Comparison of ENCODE assay signal across 8 mouse cellular contexts in genomic region chr6:125481667-125482390, GRCm38 (mm10). TPM values are rescaled to one million over a fixed set of nuclear protein-coding genes. Genes with fewer than 3 reads are reported as not detected.
DNase-seq lines count a peak whose midpoint lies in the region; ATAC-seq and TF ChIP-seq lines count a peak whose summit lies in the region.

No protein-coding gene starts in this region.

- no peak overlapping the region for H3K4me3 ChIP-seq in forebrain, postnatal 0 days (ENCODE audit: low read depth, low read length)
- H3K4me3 ChIP-seq in forebrain, embryonic 10.5 days = no peak overlapping the region
- peak overlapping the region in 1 of 2 experiments; percentile 38; a peak in 2 of 4 replicates for H3K4me3 ChIP-seq in MEL (ENCODE audit: control insufficient read depth in 1 of 2, insufficient read depth in 1 of 2, low read depth in 2 of 2, low read length in 2 of 2)
- no peak overlapping the region for H3K4me3 ChIP-seq in hindbrain, postnatal 0 days (ENCODE audit: low read length)
- H3K4me3 ChIP-seq in liver, embryonic 16.5 days (ENCODE audit: low read depth, low read length) = no peak overlapping the region

- H3K79me2 ChIP-seq in MEL (ENCODE audit: control insufficient read depth, insufficient read depth, low read length, poor library complexity) = no peaks in the 10 kb centered on the region

- H3K27ac ChIP-seq in forebrain, postnatal 0 days (ENCODE audit: low read depth, low read length) = peak overlapping the region; percentile 46
- no peak overlapping the region for H3K27ac ChIP-seq in forebrain, embryonic 10.5 days
- H3K27ac ChIP-seq in MEL (ENCODE audit: control insufficient read depth, low read depth, low read length) = peak overlapping the region; percentile 24; the same call in 1 of the 2 replicates
- H3K27ac ChIP-seq in hindbrain, postnatal 0 days = peak overlapping the region; percentile 88
- H3K27ac ChIP-seq in liver, embryonic 16.5 days (ENCODE audit: low read length) = peak overlapping the region; percentile 84

- WGBS in forebrain, postnatal 0 days = 51% methylated on average over 7 of the region's 7 CpGs
- 41% methylated on average over 7 of the region's 7 CpGs for WGBS in forebrain, embryonic 10.5 days
- 51% methylated on average over 7 of the region's 7 CpGs for WGBS in hindbrain, postnatal 0 days
- 11% methylated on average over 7 of the region's 7 CpGs for WGBS in liver, embryonic 16.5 days (ENCODE audit: insufficient replicate concordance)

- 0 out of 2 replicates have a peak overlapping the region, but pooled peaks have one; percentile 2 for H3K4me2 ChIP-seq in forebrain, postnatal 0 days (ENCODE audit: low read depth)
- H3K4me2 ChIP-seq in hindbrain, postnatal 0 days (ENCODE audit: low read depth, low read length) = peak overlapping the region; percentile 35
- peak overlapping the region; percentile 32 for H3K4me2 ChIP-seq in liver, embryonic 16.5 days (ENCODE audit: low read depth, low read length)

- no peak for ATAC-seq in forebrain, postnatal 0 days
- no peak for ATAC-seq in hindbrain, postnatal 0 days
- ATAC-seq in liver, embryonic 16.5 days (ENCODE audit: low read depth) = peak; percentile 37

- no peaks in the 10 kb centered on the region for H3K27me3 ChIP-seq in forebrain, postnatal 0 days (ENCODE audit: insufficient read depth, low read length)
- 0 out of 2 replicates have a peak, but pooled peaks cover 5% of the 10 kb centered on the region for H3K27me3 ChIP-seq in forebrain, embryonic 10.5 days (ENCODE audit: poor library complexity, severe bottlenecking)
- no peaks in the 10 kb centered on the region for H3K27me3 ChIP-seq in MEL (ENCODE audit: control insufficient read depth in 1 of 2, insufficient read depth in 2 of 2, low read length in 2 of 2)
- H3K27me3 ChIP-seq in hindbrain, postnatal 0 days (ENCODE audit: insufficient read depth, low read length) = no peaks in the 10 kb centered on the region
- H3K27me3 ChIP-seq in liver, embryonic 16.5 days (ENCODE audit: control insufficient read depth, insufficient read depth, low read depth, low read length) = no peaks in the 10 kb centered on the region

- DNase-seq in forebrain, postnatal 0 days = no peak
- no peak for DNase-seq in forebrain, embryonic 10.5 days (ENCODE audit: extremely low spot score, low spot score)
- peak; percentile 74 for DNase-seq in MEL (ENCODE audit: low read depth, low spot score)
- DNase-seq in hindbrain, postnatal 0 days (ENCODE audit: low spot score) = no peak
- peak; percentile 19 for DNase-seq in thymus, postnatal 25 days
- no peak for DNase-seq in ovary, adult 18-20 months (ENCODE audit: low spot score)
- no peak for DNase-seq in right cerebral cortex, postnatal 25 days

- TF ChIP-seq CTCF in forebrain, postnatal 0 days (IDR thresholded peaks at IDR 0.05; ENCODE audit: low read depth) = no peak
- TF ChIP-seq CTCF in MEL (IDR thresholded peaks at IDR 0.05 in 2 of 3, conservative IDR thresholded peaks at IDR 0.05 in 1 of 3; ENCODE audit: control insufficient read depth in 1 of 3, insufficient read depth in 1 of 3, low read depth in 2 of 3, low read length in 3 of 3, poor library complexity in 1 of 3, severe bottlenecking in 1 of 3) = no peak
- TF ChIP-seq CTCF in hindbrain, postnatal 0 days (IDR thresholded peaks at IDR 0.05; ENCODE audit: low read depth) = no peak

- 0 out of 4 replicates have a peak, but pooled peaks of 1 of the 2 experiments have one; percentile 12 for TF ChIP-seq EP300 in MEL (IDR thresholded peaks at IDR 0.05; ENCODE audit: low read depth in 1 of 2, low read length in 2 of 2)

- peaks cover 3% of the 10 kb centered on the region; the same call in 1 of the 2 replicates for H3K4me1 ChIP-seq in forebrain, postnatal 0 days (ENCODE audit: insufficient read depth)
- peaks cover 45% of the 10 kb centered on the region for H3K4me1 ChIP-seq in forebrain, embryonic 10.5 days
- H3K4me1 ChIP-seq in MEL (ENCODE audit: control insufficient read depth in 1 of 2, insufficient read depth in 2 of 2, low read length in 2 of 2) = peaks cover 3 to 14% of the 10 kb centered on the region in 2 experiments; a peak in 3 of 4 replicates
- peaks cover 22% of the 10 kb centered on the region for H3K4me1 ChIP-seq in hindbrain, postnatal 0 days (ENCODE audit: insufficient read depth, low read length)
- peaks cover 67% of the 10 kb centered on the region for H3K4me1 ChIP-seq in liver, embryonic 16.5 days (ENCODE audit: control insufficient read depth, low read depth, low read length)

- no peaks in the 10 kb centered on the region for H3K9me3 ChIP-seq in forebrain, postnatal 0 days (ENCODE audit: low read length)
- H3K9me3 ChIP-seq in forebrain, embryonic 10.5 days = no peaks in the 10 kb centered on the region
- H3K9me3 ChIP-seq in MEL (replicated peaks; ENCODE audit: insufficient read depth, low read length) = no peaks in the 10 kb centered on the region
- no peaks in the 10 kb centered on the region for H3K9me3 ChIP-seq in hindbrain, postnatal 0 days (ENCODE audit: low read length)
- no peaks in the 10 kb centered on the region for H3K9me3 ChIP-seq in liver, embryonic 16.5 days (replicated peaks; ENCODE audit: control insufficient read depth, low read length)

- H3K36me3 ChIP-seq in forebrain, postnatal 0 days (ENCODE audit: insufficient read depth) = no peaks in the 10 kb centered on the region
- H3K36me3 ChIP-seq in forebrain, embryonic 10.5 days (replicated peaks) = no peaks in the 10 kb centered on the region
- H3K36me3 ChIP-seq in MEL (ENCODE audit: control insufficient read depth in 1 of 2, insufficient read depth in 2 of 2, low read length in 2 of 2) = peaks cover 0 to 4% of the 10 kb centered on the region in 2 experiments; a peak in 2 of 4 replicates
- H3K36me3 ChIP-seq in hindbrain, postnatal 0 days (ENCODE audit: insufficient read depth, low read length) = no peaks in the 10 kb centered on the region
- H3K36me3 ChIP-seq in liver, embryonic 16.5 days (ENCODE audit: control insufficient read depth, insufficient read depth) = no peaks in the 10 kb centered on the region

- no peak overlapping the region for H3K9ac ChIP-seq in forebrain, postnatal 0 days
- no peak overlapping the region; the same call in 1 of the 2 replicates for H3K9ac ChIP-seq in MEL (ENCODE audit: control insufficient read depth, low read depth, low read length, poor library complexity, severe bottlenecking)
- no peak overlapping the region for H3K9ac ChIP-seq in hindbrain, postnatal 0 days (replicated peaks; ENCODE audit: low read length)
- H3K9ac ChIP-seq in liver, embryonic 16.5 days (ENCODE audit: low read depth, low read length) = peak overlapping the region; percentile 3; the same call in 1 of the 2 replicates

- no peak for TF ChIP-seq RAD21 in MEL (IDR thresholded peaks at IDR 0.05; ENCODE audit: low read depth, low read length)

- no peak for TF ChIP-seq POLR2A in MEL (IDR thresholded peaks at IDR 0.05; ENCODE audit: control insufficient read depth in 1 of 2, insufficient read depth in 1 of 2, low read depth in 1 of 2, low read length in 2 of 2, poor library complexity in 1 of 2)

TF ChIP-seq in MEL, 35 proteins besides CTCF, POLR2A, EP300 and RAD21:
- TF ChIP-seq GATA1 (IDR thresholded peaks at IDR 0.05; ENCODE audit: low read depth, low read length) (peak; percentile 25; the same call in 1 of the 2 replicates), UBTF (IDR thresholded peaks at IDR 0.05; ENCODE audit: borderline replicate concordance, insufficient read depth, low read depth, low read length) (no peak), MXI1 (IDR thresholded peaks at IDR 0.05; ENCODE audit: low read depth, low read length) (no peak), CHD1 (IDR thresholded peaks at IDR 0.05; ENCODE audit: low read depth, low read length) (no peak), TAL1 (IDR thresholded peaks at IDR 0.05; ENCODE audit: low read length) (peak; percentile 28), USF2 (IDR thresholded peaks at IDR 0.05; ENCODE audit: borderline replicate concordance in 1 of 2, insufficient read depth in 1 of 2, low read depth in 1 of 2, low read length in 2 of 2) (no peak), BHLHE40 (IDR thresholded peaks at IDR 0.05; ENCODE audit: borderline replicate concordance, low read depth, low read length) (no peak), SIN3A (IDR thresholded peaks at IDR 0.05; ENCODE audit: low read length) (peak; percentile 37), TBP (IDR thresholded peaks at IDR 0.05; ENCODE audit: low read depth, low read length) (no peak; the same call in 1 of the 2 replicates), POLR2AphosphoS2 (IDR thresholded peaks at IDR 0.05; ENCODE audit: low read length) (no peak), ZKSCAN1 (IDR thresholded peaks at IDR 0.05; ENCODE audit: low read depth, low read length) (no peak), NRF1 (IDR thresholded peaks at IDR 0.05; ENCODE audit: insufficient read depth, low read depth, low read length, poor library complexity, severe bottlenecking) (peak; percentile 50; the same call in 1 of the 2 replicates)

RNA-seq across cellular contexts. Expression of gene Cd9, which starts 12.8 kb away (rescaled TPM):
- 41.2 and 57.4 TPM in 2 replicates for total RNA-seq in forebrain, postnatal 0 days (2014; rRNA removed)
- 125 and 140 TPM in 2 replicates for polyA plus RNA-seq in forebrain, postnatal 0 days (2015; fragmentation: Nextera tagmentation; extraction: Ambion mirVana)
- 35.3 and 38.2 TPM in 2 replicates for polyA plus RNA-seq in forebrain, embryonic 10.5 days (2016; fragmentation: Nextera tagmentation; extraction: Ambion mirVana)
- total RNA-seq in MEL (2012; rRNA removed) = 3.6 and 4.2 TPM in 2 replicates
- polyA plus RNA-seq in MEL (2012; ENCODE audit: insufficient read depth in 1 of 2, insufficient read length in 2 of 2, low read depth in 1 of 2, low replicate concordance in 2 of 2, missing spikeins in 1 of 2) = 10 to 100 TPM in 1 of 2 experiments, not detected in 1; 10.9 TPM
- 62.5 and 80.5 TPM in 2 replicates for total RNA-seq in hindbrain, postnatal 0 days (2014; rRNA removed)
- polyA plus RNA-seq in hindbrain, postnatal 0 days (2015; fragmentation: Nextera tagmentation; extraction: Ambion mirVana) = 158 and 183 TPM in 2 replicates
- 165 and 168 TPM in 2 replicates for polyA plus RNA-seq in liver, embryonic 16.5 days (2015; fragmentation: Nextera tagmentation; extraction: Ambion mirVana)

Comparison
In these comparisons a context has a peak if more than half of its experiments do, and no peak if none do; other contexts are left out.
1. DNase-seq: peak in MEL (single experiment) and thymus, postnatal 25 days (single experiment); none in forebrain, postnatal 0 days (single experiment), forebrain, embryonic 10.5 days (single experiment), hindbrain, postnatal 0 days (single experiment), ovary, adult 18-20 months (single experiment) and right cerebral cortex, postnatal 25 days (single experiment).
2. Peak in every context shown above with its lines, with median percentiles within 50 percentile points of each other: H3K4me2 ChIP-seq.